Mouse (Mus musculus) brown adipose tissue, adult 24 weeks (tissue): Measurements from ENCODE around the gene Rarb. TPM values are rescaled to one million over a fixed set of nuclear protein-coding genes. Genes with fewer than 3 reads are reported as not detected.

Experiments used
- H3K27ac ChIP-seq: fragments of 200-500 bp; replicated peaks from 2 replicates; pipeline ENCODE4 v1.5.1; 2012; ENCODE audit warnings: low read depth, mild to moderate bottlenecking, low read length
- H3K4me1 ChIP-seq: fragments of 200-500 bp; 2 replicates; pipeline ENCODE4 v1.6.1; 2012; ENCODE audit warnings: low read length, mixed read lengths; ENCODE audit not compliant: control insufficient read depth, insufficient read depth, insufficient read length
- H3K4me3 ChIP-seq: fragments of 200-500 bp; 2 replicates; pipeline ENCODE4 v1.5.1; 2012; ENCODE audit warnings: low read depth, mild to moderate bottlenecking, low read length, moderate library complexity; ENCODE audit not compliant: insufficient read depth
- polyA plus RNA-seq: library from polyadenylated mRNA; stranded (reverse); fragments of >200 nt; gene quantifications from 2 replicates; pipeline ENCODE4 v1.2.4, GENCODE M21; 2012; ENCODE audit not compliant: missing spikeins, insufficient read depth, insufficient read length

Rarb gene
- polyA plus RNA-seq, 1 experiment, result 9.2 TPM

- Histone ChIP-seq H3K4me1 (no peaks in the 10 kb centered on the region), H3K4me3 (no peak overlapping the region), H3K27ac (no peak overlapping the region)
Measured at GRCm38 (mm10) chr14:16752648-16753047, 66.3 kb downstream of the Rarb start.

DNA sequence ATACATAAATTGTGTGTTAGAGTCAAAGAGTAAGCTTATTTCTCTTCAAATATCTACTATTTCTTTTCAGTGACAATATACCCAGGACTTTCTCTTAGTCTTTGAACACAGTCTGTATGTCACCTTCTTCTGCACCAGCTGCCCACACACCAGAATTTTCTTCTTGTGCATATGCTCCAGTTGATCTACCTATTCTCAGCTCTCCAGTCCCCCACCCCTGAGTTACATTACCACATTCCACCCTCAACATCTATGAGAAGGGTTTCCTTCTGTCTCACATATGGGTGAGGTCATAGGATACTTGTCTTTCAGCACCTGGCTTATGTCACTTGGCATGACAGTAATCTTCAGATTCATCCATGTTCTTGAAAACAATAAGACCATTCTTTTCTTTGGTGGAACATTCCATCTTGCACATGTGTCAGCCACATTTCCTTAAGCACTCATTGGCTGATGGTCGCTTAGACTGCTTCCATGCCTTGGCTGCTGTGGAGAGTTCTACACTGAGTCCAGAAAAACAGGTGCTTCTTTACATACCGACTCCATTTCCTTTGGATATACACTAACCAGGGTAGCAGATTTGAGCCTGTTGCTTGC lies 71.9 kb downstream of the Rarb start:
- H3K4me1 ChIP-seq, result no peaks in the 10 kb centered on the region
- no peak overlapping the region for H3K27ac ChIP-seq
- H3K4me3 ChIP-seq, result no peak overlapping the region

- Histone ChIP-seq H3K27ac (no peak overlapping the region), H3K4me3 (no peak overlapping the region), H3K4me1 (no peaks in the 10 kb centered on the region)
Measured at GRCm38 (mm10) chr14:16740982-16741739, 77.8 kb downstream of the Rarb start.

DNA sequence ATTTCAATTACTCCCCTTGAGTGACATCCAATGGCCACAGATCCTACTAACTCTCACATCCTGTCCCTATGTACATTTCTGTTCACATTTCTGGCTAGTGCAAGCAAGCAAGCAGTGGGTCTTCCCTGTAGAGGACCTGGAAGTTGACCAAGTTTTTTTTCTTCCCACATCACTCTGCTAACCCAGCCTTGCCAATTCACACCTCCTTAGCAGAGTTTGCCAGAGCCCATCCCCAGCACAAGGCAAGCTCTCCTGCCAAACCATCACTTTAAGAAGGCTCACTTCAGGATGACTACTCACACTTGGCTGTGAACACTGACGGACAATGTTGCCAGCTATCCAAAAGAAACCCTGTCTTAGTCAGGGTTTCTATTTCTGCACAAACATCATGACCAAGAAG lies 80.4 kb downstream of the Rarb start:
- H3K4me3 ChIP-seq, result no peak overlapping the region
- no peaks in the 10 kb centered on the region for H3K4me1 ChIP-seq
- no peak overlapping the region for H3K27ac ChIP-seq

DNA sequence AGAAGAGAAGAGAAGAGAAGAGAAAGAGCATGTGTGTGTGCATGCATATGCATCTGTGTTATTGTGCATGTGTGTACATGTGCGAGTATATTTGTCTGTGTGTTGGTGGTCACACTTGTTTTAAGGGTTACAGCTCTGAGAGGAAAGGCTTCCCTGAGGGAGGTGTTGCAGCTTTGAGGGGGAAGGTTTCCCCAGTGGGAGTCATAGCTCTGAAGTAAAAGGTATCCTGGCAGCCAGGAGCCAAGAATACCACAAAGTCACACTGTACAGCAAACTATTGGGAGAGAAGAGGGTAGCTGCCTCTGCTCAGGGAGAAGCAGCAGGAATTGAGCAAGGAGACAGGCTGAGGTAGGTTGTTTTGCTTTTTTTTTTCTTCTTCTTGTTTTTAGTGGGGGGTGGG lies 81.2 kb downstream of the Rarb start:
- no peak overlapping the region for H3K27ac ChIP-seq
- no peak overlapping the region for H3K4me3 ChIP-seq
- no peaks in the 10 kb centered on the region for H3K4me1 ChIP-seq

DNA sequence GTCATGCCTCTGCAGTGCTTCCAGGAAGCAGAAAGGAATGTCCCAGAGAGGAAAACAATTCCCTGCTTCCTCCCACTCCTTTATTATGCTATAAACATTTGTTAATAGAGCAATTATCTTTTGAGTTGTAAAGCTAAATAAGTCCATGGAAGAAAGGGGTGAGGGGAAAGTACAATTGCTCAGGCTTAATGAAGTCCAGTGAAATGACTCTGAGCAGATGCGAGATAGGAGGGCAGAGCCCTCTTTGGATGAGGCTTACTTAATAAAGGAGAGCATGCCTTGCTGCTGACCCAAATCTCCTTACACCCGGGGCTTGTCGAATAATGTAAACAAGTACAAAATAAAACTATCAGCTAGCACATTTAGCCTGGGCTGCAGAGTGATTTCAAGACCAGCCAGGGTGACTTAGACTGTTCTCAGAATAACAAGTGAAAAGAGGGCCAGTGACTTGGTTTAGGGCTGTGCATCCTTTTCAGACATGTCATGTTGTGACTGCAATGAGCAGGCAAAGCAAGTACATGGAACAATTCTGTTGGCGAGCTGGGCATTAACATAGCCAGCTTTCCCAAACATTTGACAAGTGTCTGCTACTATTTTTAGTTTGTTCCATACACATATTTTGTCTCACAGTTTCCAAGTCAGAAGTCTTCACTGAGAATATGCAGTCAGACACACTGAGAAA lies 83.5 kb downstream of the Rarb start:
- Histone ChIP-seq H3K4me1 (no peaks in the 10 kb centered on the region), H3K4me3 (no peak overlapping the region), H3K27ac (no peak overlapping the region)

- Histone ChIP-seq H3K4me1 (no peaks in the 10 kb centered on the region), H3K4me3 (no peak overlapping the region), H3K27ac (no peak overlapping the region)
Measured at GRCm38 (mm10) chr14:16733595-16734298, 85.2 kb downstream of the Rarb start.

- Histone ChIP-seq H3K4me3 (no peak overlapping the region), H3K4me1 (no peaks in the 10 kb centered on the region), H3K27ac (no peak overlapping the region)
Measured at GRCm38 (mm10) chr14:16732054-16732453, 86.9 kb downstream of the Rarb start.

GRCm38 (mm10) chr14:16728175-16728838 lies 90.6 kb downstream of the Rarb start:
- Histone ChIP-seq H3K27ac (no peak overlapping the region), H3K4me1 (no peaks in the 10 kb centered on the region), H3K4me3 (no peak overlapping the region)

GRCm38 (mm10) chr14:16723991-16724390 lies 95.0 kb downstream of the Rarb start:
- no peak overlapping the region for H3K27ac ChIP-seq

DNA sequence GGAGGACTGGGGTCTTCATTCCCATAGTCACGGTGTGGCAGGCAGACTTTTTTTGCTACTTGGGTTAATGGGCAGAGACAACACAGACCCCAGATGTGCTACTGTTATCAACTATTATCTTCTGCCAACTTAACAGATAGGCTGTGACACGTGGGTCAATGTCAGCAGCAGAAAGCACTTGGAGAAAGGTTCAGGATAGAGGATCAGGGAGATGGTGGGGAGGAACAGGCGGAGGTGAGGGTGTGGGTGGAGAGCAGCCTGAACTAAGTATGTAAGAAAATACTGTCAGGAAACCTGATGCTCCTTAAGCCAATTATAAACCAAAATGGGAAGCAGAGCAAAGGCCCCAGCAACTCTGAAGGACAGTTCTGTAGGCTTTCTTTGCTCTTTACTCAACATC lies 101.1 kb downstream of the Rarb start:
- Histone ChIP-seq H3K4me1 (no peaks in the 10 kb centered on the region), H3K27ac (no peak overlapping the region), H3K4me3 (no peak overlapping the region)

More at GRCm38 (mm10) chr14:16723991-16724390, 95.0 kb downstream of the Rarb start:
- H3K4me3 ChIP-seq, result no peak overlapping the region
- no peaks in the 10 kb centered on the region for H3K4me1 ChIP-seq

DNA sequence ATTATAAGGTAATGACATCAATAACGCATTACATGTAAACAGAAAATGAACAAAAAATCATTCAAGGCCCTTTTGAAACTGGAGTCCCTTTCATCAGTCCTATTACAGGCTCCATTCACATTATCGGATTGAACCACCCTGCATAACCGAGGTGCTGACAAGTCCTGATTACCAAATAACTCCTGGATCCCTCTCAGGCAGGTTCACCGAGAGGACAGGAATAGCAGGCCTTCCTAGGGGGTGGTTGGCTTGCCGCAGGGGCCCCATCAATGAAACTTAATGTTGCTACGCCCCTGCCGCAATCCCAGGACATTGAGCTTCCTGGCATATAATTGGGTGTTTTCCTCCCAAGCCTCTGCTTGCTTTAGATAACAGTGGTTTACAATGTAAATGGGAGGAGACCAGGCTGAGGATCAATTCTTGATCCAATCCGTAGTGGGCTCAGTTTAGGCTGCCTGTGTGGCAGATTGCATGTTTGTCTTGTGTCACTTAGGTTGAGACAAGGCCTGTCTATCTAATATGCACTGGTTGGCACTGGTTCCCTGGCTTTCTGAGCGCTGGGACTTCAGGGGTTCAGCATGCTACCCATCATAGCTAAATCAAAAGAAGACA lies 104.5 kb downstream of the Rarb start:
- Histone ChIP-seq H3K4me1 (no peaks in the 10 kb centered on the region), H3K4me3 (no peak overlapping the region), H3K27ac (no peak overlapping the region)

DNA sequence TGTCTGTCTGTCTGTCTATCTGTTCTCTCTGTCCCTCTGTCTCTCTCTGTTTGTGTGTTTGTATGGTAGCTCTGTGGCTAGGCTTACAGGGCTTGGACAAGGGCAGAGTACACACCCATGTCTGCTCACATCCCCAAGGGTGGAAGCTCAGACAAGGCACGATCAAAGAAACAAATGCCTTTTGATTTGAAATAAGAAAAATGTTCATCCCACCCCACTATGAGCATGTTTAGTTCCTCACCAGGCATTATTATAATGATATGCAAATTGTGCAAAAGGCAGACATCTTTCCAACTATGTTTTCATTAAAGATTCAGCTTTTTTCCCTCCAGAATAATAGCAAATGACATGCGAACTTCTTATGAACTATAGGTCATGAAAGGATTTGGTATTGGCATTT lies 105.2 kb downstream of the Rarb start:
- Histone ChIP-seq H3K4me1 (no peaks in the 10 kb centered on the region), H3K27ac (no peak overlapping the region), H3K4me3 (no peak overlapping the region)

DNA sequence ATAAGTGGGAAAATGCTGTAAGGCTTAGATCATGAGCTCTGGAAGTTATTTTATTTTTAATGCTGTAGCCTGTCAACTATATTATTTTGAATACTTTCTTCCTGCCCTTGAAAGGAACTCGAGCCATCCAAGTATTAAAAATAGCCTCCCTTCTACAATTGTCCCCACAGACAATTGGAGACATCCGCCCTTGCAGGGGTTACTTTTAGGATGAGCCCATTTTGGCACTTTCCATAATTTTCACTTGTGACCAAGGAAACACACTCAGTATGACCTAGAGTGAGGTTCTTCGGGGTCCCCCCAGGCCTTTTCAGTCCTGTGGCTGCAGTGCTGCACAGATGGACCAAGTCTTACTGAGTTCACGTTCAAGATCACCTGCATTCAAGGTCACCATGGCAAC lies 119.7 kb downstream of the Rarb start:
- no peak overlapping the region for H3K4me3 ChIP-seq
- H3K27ac ChIP-seq, result no peak overlapping the region
- no peaks in the 10 kb centered on the region for H3K4me1 ChIP-seq
